Mouse (Mus musculus) megakaryocyte, embryonic 14.5 days (primary cell): ENCODE results near the gene Fam32a.

Experiments
- FLI1 ChIP-seq: IDR thresholded peaks from 2 replicates; pipeline ENCODE4 v1.6.1; 2012; ENCODE audit warnings: low read length, inconsistent platforms, mixed read lengths
- GATA1 ChIP-seq: IDR thresholded peaks from 3 replicates; pipeline ENCODE4 v1.6.1; 2012; ENCODE audit warnings: mixed read lengths, low read length, inconsistent platforms, borderline replicate concordance

GRCm38 (mm10) chr8:72267106-72267505 is 47.6 kb downstream of the Fam32a start:
- TF ChIP-seq GATA1 (no peak), FLI1 (no peak)
